Mouse (Mus musculus) heart, postnatal 0 days (tissue): ENCODE measurements around the gene Hist1h1d.

Experiments used
- CTCF ChIP-seq: IDR thresholded peaks from 2 replicates; pipeline ENCODE4 v1.5.1; 2016; ENCODE audit warnings: antibody characterized with exemption, control low read depth, low read depth
- EP300 ChIP-seq: IDR thresholded peaks from 2 replicates; pipeline ENCODE4 v1.6.1; 2016; ENCODE audit warnings: antibody characterized with exemption, low read depth

DNA sequence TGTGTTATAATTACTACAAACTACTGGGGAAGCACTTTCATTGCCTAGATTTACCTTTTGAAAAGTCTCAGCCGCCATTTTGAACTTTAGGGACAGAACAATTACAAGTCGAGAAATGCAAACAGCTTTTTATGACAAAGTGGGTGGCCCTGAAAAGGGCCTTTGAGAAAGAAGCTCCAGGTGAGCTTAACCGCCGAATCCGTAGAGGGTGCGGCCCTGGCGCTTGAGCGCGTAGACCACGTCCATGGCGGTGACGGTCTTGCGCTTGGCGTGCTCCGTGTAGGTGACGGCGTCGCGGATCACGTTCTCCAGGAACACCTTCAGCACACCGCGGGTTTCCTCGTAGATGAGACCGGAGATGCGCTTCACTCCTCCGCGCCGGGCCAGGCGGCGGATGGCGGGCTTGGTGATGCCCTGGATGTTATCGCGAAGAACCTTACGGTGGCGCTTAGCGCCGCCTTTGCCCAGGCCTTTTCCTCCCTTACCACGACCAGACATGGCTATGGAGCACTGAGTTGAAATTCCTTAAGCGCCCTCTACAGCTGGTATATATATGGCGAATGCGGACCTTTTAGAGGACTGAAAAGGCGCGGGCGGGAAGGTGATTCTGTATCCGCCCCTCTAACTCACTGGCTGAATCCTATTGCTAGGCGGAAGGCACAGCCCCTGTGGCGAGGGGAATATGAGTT is 1.8 kb upstream of the Hist1h1d start, which contains the start of gene Hist1h4f:
- TF ChIP-seq CTCF (peak; percentile 58), EP300 (peak; percentile 81; the same call in 1 of the 2 replicates)
